Mouse (Mus musculus) C2C12 (cell line): ENCODE measurements around the gene Angpt4.

Source experiments
- CEBPB ChIP-seq: IDR thresholded peaks from one replicate; pipeline ENCODE4 v1.6.1; 2011; ENCODE audit warnings: low read depth, mild to moderate bottlenecking, control low read depth, moderate library complexity
- CTCF ChIP-seq: IDR thresholded peaks from one replicate; pipeline ENCODE4 v1.5.1; 2011; ENCODE audit not compliant: control insufficient read depth, insufficient read depth, insufficient read length
- MAX ChIP-seq: IDR thresholded peaks from one replicate; pipeline ENCODE4 v1.6.1; 2011; ENCODE audit warnings: mild to moderate bottlenecking, control low read depth
- MYOD1 ChIP-seq: IDR thresholded peaks from one replicate; pipeline ENCODE4 v1.6.1; 2011; ENCODE audit warnings: low read depth; ENCODE audit not compliant: control insufficient read depth, insufficient read length
- MYOG ChIP-seq: IDR thresholded peaks from one replicate; pipeline ENCODE4 v1.6.1; 2011; ENCODE audit not compliant: control insufficient read depth, insufficient read length; ENCODE audit errors: extremely low read depth
- USF1 ChIP-seq: IDR thresholded peaks from one replicate; pipeline ENCODE4 v1.6.1; 2011; ENCODE audit warnings: low read depth, mild to moderate bottlenecking, control low read depth, moderate library complexity

GRCm38 (mm10) chr2:151968451-151968850, 57.4 kb downstream of the Angpt4 start:
- TF ChIP-seq MYOD1 (no peak), CTCF (no peak), MAX (no peak), USF1 (no peak), CEBPB (no peak), MYOG (no peak)
